Mouse (Mus musculus): ENCODE measurements around the gene Rora. TPM values are rescaled to one million over a fixed set of nuclear protein-coding genes. Genes with fewer than 3 reads are reported as not detected.

The Rora gene
- polyA plus RNA-seq, 1 experiment = 4.7 TPM

DNA sequence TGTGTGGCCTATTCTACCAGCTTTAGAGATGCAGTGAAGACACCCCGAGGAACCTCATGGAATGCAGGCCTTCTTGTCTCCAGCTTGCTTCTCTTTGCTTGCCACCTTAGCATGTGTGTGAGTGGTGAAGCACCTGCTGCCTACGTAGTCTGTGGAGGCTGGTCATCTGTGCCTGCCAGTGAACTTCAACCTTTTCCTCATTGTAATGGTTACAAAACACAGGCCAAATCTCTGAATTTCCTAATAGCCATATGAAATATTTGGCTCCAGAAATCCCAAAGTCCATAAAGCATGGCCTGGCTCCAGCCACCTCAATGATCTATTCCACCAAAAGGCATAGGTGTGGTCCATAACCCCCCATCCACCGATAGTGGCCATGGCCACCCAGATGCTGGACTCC lies 631.4 kb downstream of the Rora start:
- DNase-seq = no peak
- 100% methylated on average over 3 of the region's 3 CpGs for WGBS
- no peak overlapping the region for H3K27ac ChIP-seq (ENCODE audit: control insufficient read depth, insufficient read depth, low read length)

DNA sequence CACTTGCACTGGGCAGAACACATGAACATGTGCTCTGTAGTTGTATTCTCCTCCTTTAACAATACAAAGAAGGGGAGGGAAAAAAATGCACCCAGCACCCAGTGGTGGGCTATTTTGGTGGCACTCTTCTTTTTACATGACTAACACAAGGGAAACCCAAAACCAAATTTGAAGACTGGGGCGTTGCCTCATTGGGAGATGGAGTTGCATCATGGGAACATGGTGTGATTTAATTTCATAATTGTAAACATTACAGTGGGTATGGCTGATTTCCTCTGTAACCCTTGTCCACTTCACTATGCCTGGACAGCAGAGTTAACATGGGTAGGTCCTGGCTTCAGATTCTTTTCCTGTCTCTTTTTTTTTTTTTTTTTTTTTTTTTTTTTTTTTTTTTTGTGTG lies 634.5 kb downstream of the Rora start:
- H3K4me3 ChIP-seq (ENCODE audit: control insufficient read depth, insufficient read depth, low read length) = no peak overlapping the region
- H3K4me1 ChIP-seq (replicated peaks; ENCODE audit: control insufficient read depth, insufficient read depth, low read length) = peaks cover 17% of the 10 kb centered on the region
- no peak for DNase-seq
- 81% methylated on average over 1 of the region's 1 CpGs for WGBS
- no peak overlapping the region for H3K27ac ChIP-seq (ENCODE audit: control insufficient read depth, insufficient read depth, low read length)
- no peaks in the 10 kb centered on the region for H3K36me3 ChIP-seq (ENCODE audit: control insufficient read depth, insufficient read depth, low read length)
- peaks cover 7% of the 10 kb centered on the region; the same call in 1 of the 2 replicates for H3K27me3 ChIP-seq (ENCODE audit: control insufficient read depth, insufficient read depth, low read length)
- no peak for TF ChIP-seq POLR2A (IDR thresholded peaks at IDR 0.05; ENCODE audit: control insufficient read depth, extremely low read depth, insufficient read depth, low read length, poor library complexity)
- TF ChIP-seq CTCF (IDR thresholded peaks at IDR 0.05; ENCODE audit: borderline replicate concordance, control insufficient read depth, extremely low read depth, insufficient read depth, low read length, poor library complexity) = no peak

More for the DNA sequence above, 631.4 kb downstream of the Rora start:
- Histone ChIP-seq H3K4me3 (ENCODE audit: control insufficient read depth, insufficient read depth, low read length) (no peak overlapping the region), H3K4me1 (replicated peaks; ENCODE audit: control insufficient read depth, insufficient read depth, low read length) (peaks cover 4% of the 10 kb centered on the region), H3K27me3 (ENCODE audit: control insufficient read depth, insufficient read depth, low read length) (no peaks in the 10 kb centered on the region), H3K36me3 (ENCODE audit: control insufficient read depth, insufficient read depth, low read length) (no peaks in the 10 kb centered on the region)
- TF ChIP-seq POLR2A (IDR thresholded peaks at IDR 0.05; ENCODE audit: control insufficient read depth, extremely low read depth, insufficient read depth, low read length, poor library complexity) (no peak), CTCF (IDR thresholded peaks at IDR 0.05; ENCODE audit: borderline replicate concordance, control insufficient read depth, extremely low read depth, insufficient read depth, low read length, poor library complexity) (no peak)

DNA sequence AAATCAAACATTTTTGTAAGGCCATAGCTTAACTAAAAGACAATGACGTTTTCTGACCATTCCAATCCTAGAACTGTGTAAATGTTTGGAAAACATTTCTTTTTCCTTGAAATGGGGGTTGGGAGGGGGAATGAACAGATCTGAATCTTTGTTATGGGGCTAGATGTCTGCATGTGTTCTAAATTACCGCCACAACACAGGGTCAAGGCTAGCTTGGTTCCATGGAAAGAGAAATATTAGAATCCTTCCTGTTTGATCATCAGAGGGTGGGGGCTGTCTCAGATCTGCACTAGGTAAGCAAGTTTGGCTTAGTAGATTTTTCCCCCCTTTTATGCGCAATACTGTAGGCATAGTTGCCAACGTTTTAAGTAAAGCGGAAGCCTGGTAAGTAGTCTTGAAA lies 635.0 kb downstream of the Rora start:
- no peak for DNase-seq
- 74% methylated on average over 5 of the region's 5 CpGs for WGBS
- H3K4me3 ChIP-seq (ENCODE audit: control insufficient read depth, insufficient read depth, low read length) = no peak overlapping the region
- TF ChIP-seq CTCF (IDR thresholded peaks at IDR 0.05; ENCODE audit: borderline replicate concordance, control insufficient read depth, extremely low read depth, insufficient read depth, low read length, poor library complexity) (no peak), POLR2A (IDR thresholded peaks at IDR 0.05; ENCODE audit: control insufficient read depth, extremely low read depth, insufficient read depth, low read length, poor library complexity) (no peak)
- H3K27ac ChIP-seq (ENCODE audit: control insufficient read depth, insufficient read depth, low read length) = no peak overlapping the region
- H3K36me3 ChIP-seq (ENCODE audit: control insufficient read depth, insufficient read depth, low read length) = no peaks in the 10 kb centered on the region
- peaks cover 7% of the 10 kb centered on the region; the same call in 1 of the 2 replicates for H3K27me3 ChIP-seq (ENCODE audit: control insufficient read depth, insufficient read depth, low read length)
- H3K4me1 ChIP-seq (replicated peaks; ENCODE audit: control insufficient read depth, insufficient read depth, low read length) = peaks cover 17% of the 10 kb centered on the region

- Histone ChIP-seq H3K36me3 (ENCODE audit: control insufficient read depth, insufficient read depth, low read length) (no peaks in the 10 kb centered on the region), H3K27me3 (ENCODE audit: control insufficient read depth, insufficient read depth, low read length) (peaks cover 7% of the 10 kb centered on the region; the same call in 1 of the 2 replicates), H3K27ac (ENCODE audit: control insufficient read depth, insufficient read depth, low read length) (no peak overlapping the region), H3K4me1 (replicated peaks; ENCODE audit: control insufficient read depth, insufficient read depth, low read length) (peaks cover 17% of the 10 kb centered on the region), H3K4me3 (ENCODE audit: control insufficient read depth, insufficient read depth, low read length) (peak overlapping the region; percentile 58)
- DNase-seq = peak; percentile 89
- TF ChIP-seq POLR2A (IDR thresholded peaks at IDR 0.05; ENCODE audit: control insufficient read depth, extremely low read depth, insufficient read depth, low read length, poor library complexity) (peak; percentile 66; the same call in 1 of the 2 replicates), CTCF (IDR thresholded peaks at IDR 0.05; ENCODE audit: borderline replicate concordance, control insufficient read depth, extremely low read depth, insufficient read depth, low read length, poor library complexity) (0 out of 2 replicates have a peak, but pooled peaks have one; percentile 22)
- WGBS = 3% methylated on average over 56 of the region's 59 CpGs
Observed at GRCm38 (mm10) chr9:69289056-69290017, 635.8 kb downstream of the Rora start.

- Histone ChIP-seq H3K27ac (ENCODE audit: control insufficient read depth, insufficient read depth, low read length) (no peak overlapping the region), H3K4me1 (replicated peaks; ENCODE audit: control insufficient read depth, insufficient read depth, low read length) (peaks cover 17% of the 10 kb centered on the region), H3K27me3 (ENCODE audit: control insufficient read depth, insufficient read depth, low read length) (peaks cover 7% of the 10 kb centered on the region; the same call in 1 of the 2 replicates), H3K4me3 (ENCODE audit: control insufficient read depth, insufficient read depth, low read length) (peak overlapping the region; percentile 58), H3K36me3 (ENCODE audit: control insufficient read depth, insufficient read depth, low read length) (no peaks in the 10 kb centered on the region)
- DNase-seq = peak; percentile 46
- TF ChIP-seq CTCF (IDR thresholded peaks at IDR 0.05; ENCODE audit: borderline replicate concordance, control insufficient read depth, extremely low read depth, insufficient read depth, low read length, poor library complexity) (no peak), POLR2A (IDR thresholded peaks at IDR 0.05; ENCODE audit: control insufficient read depth, extremely low read depth, insufficient read depth, low read length, poor library complexity) (no peak)
- 1% methylated on average over 68 of the region's 73 CpGs for WGBS
Observed at GRCm38 (mm10) chr9:69290018-69290880, 636.7 kb downstream of the Rora start.

All from thymus, adult 2 months (tissue).